ENCODE assay signal across 19 mouse cellular contexts in genomic region chr7:128998759-128999158, GRCm38 (mm10).
"Had no signal": no experiment of that assay in that cellular context is flagged by ENCODE, and none has a peak within 500 bp of the region (broad histone marks: within the 10 kb centered on the region; RNA-seq: fewer than 3 reads in every experiment).

No protein-coding gene starts in this region.

- ATAC-seq: liver, postnatal 0 days; lung, postnatal 0 days; midbrain, embryonic 13.5 days; midbrain, embryonic 15.5 days had no signal

- H3K9ac ChIP-seq: liver, embryonic 13.5 days; liver, embryonic 15.5 days; liver, postnatal 0 days; lung, embryonic 15.5 days; midbrain, embryonic 13.5 days; midbrain, embryonic 15.5 days; neural tube, embryonic 12.5 days had no signal

- H3K4me1 ChIP-seq: liver, embryonic 13.5 days; liver, embryonic 15.5 days; lung, embryonic 15.5 days; megakaryocyte, embryonic 14.5 days; midbrain, embryonic 13.5 days; midbrain, embryonic 15.5 days; neural tube, embryonic 12.5 days had no signal

- DNase-seq: liver, embryonic 13.5 days; liver, postnatal 0 days; lung, adult 2 months; lung, postnatal 14 days; lung, postnatal 36 days; right cerebral cortex, postnatal 14 days; thymus, adult 2 months; thymus, postnatal 25 days; thymus, postnatal 4 days had no signal

- H3K27ac ChIP-seq: liver, embryonic 13.5 days; liver, embryonic 15.5 days; lung, embryonic 15.5 days; macrophage; midbrain, embryonic 13.5 days; midbrain, embryonic 15.5 days; neural tube, embryonic 12.5 days had no signal

- H3K4me2 ChIP-seq: liver, embryonic 11.5 days; liver, embryonic 13.5 days; liver, embryonic 15.5 days; lung, embryonic 15.5 days; midbrain, embryonic 11.5 days; midbrain, embryonic 13.5 days; midbrain, embryonic 15.5 days; neural tube, embryonic 12.5 days had no signal

- H3K9me3 ChIP-seq: liver, embryonic 13.5 days; liver, embryonic 15.5 days; lung, embryonic 15.5 days; midbrain, embryonic 13.5 days; midbrain, embryonic 15.5 days; neural tube, embryonic 12.5 days had no signal

- H3K4me3 ChIP-seq: liver, embryonic 13.5 days; liver, embryonic 15.5 days; lung, embryonic 15.5 days; megakaryocyte, embryonic 14.5 days; midbrain, embryonic 13.5 days; midbrain, embryonic 15.5 days; neural tube, embryonic 12.5 days had no signal

- H3K36me3 ChIP-seq: liver, embryonic 13.5 days; liver, embryonic 15.5 days; lung, embryonic 15.5 days; midbrain, embryonic 13.5 days; midbrain, embryonic 15.5 days; neural tube, embryonic 12.5 days had no signal

- H3K27me3 ChIP-seq: liver, embryonic 13.5 days; liver, embryonic 15.5 days; lung, embryonic 15.5 days; megakaryocyte, embryonic 14.5 days; midbrain, embryonic 13.5 days; midbrain, embryonic 15.5 days; neural tube, embryonic 12.5 days had no signal
